Mouse (Mus musculus) cerebral cortex, adult 2 months (tissue): ENCODE results near the gene Cxcr5.

Source experiments
- WGBS: fragments of 180-500 bp; shearing (Covaris S2); methylation state at CpG from one replicate; pipeline ENCODE4 v1.1.7; 2018; 5-methylcytosine and 5-hydroxymethylcytosine counted together

Gene Cxcr5

DNA sequence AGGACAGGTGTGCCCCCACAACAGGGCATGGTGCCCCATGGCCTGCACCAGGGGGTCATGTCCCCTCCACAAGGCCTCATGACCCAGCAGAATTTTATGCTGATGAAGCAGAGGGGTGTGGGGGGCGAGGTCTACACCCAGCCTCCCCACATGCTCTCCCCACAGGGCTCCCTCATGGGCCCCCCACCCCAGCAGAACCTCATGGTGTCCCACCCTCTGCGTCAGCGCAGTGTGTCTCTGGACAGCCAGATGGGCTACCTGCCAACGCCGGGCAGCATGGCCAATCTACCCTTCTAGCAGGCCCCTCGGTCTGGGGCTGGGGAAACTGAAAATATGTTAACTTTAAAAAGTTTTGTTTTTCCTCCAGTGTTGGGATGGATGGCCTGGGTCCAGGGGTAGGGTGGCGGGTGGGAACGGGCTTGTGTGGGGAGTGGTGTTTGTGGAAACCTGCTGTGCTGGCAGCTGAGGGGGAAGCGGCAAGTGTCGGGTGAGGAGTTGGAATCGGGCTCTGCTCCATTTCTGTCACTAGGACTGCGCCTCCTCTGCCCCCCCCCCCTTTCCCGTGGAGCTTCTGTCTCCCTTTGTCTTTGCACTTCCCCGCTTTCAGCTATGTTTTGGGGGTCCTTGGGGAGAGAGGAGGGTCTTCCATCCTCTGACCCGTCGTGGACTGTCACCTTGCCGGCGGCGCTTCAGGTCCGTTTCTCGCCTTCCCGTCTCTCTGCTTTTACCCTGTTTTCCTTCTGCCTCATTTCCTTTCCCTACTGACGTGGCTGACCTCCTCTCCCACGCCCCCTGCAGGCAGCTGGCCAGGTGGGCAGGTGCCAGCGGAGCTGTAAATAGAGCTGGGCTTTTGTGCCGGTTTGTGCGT, 52.0 kb downstream of the Cxcr5 start:
- WGBS: 5% methylated on average over 26 of the region's 27 CpGs

DNA sequence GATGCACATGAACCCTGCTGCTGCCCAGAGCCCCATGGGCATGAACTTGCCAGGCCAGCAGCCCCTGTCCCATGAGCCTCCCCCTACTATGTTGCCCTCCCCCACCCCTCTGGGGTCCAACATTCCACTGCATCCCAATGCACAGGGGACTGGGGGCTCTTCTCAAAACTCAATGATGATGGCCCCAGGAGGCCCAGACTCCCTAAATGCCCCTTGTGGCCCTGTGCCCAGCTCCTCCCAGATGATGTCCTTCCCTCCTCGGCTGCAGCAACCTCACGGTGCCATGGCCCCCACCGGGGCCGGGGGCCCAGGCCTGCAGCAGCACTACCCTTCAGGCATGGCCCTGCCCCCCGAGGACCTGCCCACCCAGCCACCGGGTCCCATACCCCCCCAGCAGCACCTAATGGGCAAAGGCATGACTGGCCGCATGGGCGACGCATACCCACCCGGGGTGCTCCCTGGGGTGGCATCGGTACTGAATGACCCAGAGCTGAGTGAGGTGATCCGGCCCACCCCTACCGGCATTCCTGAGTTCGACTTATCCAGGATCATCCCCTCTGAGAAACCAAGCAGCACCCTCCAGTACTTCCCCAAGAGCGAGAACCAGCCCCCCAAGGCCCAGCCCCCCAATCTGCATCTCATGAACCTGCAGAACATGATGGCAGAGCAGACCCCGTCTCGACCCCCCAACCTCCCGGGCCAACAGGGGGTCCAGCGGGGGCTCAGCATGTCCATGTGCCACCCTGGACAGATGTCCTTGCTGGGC, 52.8 kb downstream of the Cxcr5 start:
- WGBS: 71% methylated on average over 19 of the region's 19 CpGs

DNA sequence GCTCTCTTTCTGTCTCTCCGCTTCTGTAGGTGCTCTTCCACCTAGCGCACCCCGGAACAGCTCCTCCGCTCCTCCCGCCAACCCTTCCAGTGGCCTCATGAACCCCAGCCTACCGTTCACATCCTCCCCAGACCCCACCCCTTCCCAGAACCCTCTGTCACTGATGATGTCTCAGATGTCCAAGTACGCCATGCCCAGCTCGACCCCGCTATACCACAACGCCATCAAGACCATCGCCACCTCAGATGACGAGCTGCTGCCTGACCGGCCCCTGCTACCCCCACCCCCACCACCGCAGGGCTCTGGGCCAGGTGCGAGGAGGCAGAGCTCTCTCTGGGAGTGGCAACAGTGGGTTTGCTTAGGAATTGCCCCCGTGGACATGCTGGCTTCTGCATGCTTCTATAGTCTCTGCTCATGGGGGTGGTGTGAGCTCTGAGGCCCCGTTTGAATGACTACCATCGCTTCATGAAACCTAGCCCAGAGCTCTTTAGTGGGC, 53.5 kb downstream of the Cxcr5 start:
- 83% methylated on average over 18 of the region's 18 CpGs for WGBS

DNA sequence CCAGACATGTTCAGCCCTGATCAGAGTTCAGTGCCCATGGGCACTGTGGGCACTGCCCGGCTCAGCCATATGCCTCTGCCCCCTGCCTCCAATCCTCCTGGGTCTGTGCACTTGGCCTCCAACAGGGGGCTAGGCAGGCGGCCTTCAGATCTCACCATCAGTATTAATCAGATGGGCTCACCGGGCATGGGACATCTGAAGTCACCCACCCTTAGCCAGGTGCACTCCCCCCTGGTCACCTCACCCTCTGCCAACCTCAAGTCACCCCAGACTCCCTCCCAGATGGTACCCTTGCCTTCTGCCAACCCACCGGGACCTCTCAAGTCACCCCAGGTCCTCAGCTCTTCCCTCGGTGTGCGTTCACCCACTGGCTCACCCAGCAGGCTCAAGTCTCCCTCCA, 54.3 kb downstream of the Cxcr5 start:
- 93% methylated on average over 6 of the region's 6 CpGs for WGBS

DNA sequence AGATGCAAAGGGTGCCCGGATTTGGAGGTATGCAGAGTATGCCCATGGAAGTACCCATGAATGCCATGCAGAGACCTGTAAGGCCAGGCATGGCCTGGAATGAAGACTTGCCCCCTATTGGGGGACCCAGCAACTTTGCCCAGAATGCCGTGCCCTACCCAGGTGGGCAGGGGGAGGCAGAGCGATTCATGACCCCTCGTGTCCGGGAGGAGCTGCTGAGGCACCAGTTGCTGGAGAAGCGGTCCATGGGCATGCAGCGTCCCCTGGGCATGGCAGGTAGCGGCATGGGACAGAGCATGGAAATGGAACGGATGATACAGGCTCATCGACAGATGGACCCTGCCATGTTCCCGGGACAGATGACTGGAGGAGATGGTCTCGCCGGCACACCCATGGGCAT, 55.1 kb downstream of the Cxcr5 start:
- 92% methylated on average over 13 of the region's 13 CpGs for WGBS

DNA sequence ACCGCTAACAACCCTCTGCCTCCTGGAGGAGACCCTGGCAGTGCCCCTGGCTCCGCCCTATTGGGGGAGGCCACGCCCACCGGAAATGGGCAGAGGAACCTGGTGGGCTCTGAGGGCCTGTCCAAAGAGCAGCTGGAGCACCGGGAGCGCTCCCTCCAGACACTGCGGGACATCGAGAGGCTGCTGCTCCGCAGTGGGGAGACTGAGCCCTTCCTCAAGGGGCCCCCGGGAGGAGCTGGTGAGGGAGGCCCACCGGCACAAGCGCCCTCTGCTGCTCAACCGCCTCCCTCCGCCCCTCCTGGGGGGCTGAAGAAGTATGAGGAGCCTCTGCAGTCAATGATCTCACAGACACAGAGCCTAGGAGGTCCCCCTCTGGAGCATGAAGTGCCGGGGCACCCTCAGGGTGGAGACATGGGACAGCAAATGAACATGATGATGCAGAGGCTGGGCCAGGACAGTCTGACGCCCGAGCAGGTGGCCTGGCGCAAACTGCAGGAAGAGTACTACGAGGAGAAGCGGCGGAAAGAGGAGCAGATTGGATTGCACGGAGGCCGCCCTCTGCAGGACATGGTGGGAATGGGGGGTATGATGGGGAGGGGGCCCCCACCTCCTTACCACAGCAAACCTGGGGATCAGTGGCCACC, 55.7 kb downstream of the Cxcr5 start:
- 63% methylated on average over 23 of the region's 23 CpGs for WGBS

DNA sequence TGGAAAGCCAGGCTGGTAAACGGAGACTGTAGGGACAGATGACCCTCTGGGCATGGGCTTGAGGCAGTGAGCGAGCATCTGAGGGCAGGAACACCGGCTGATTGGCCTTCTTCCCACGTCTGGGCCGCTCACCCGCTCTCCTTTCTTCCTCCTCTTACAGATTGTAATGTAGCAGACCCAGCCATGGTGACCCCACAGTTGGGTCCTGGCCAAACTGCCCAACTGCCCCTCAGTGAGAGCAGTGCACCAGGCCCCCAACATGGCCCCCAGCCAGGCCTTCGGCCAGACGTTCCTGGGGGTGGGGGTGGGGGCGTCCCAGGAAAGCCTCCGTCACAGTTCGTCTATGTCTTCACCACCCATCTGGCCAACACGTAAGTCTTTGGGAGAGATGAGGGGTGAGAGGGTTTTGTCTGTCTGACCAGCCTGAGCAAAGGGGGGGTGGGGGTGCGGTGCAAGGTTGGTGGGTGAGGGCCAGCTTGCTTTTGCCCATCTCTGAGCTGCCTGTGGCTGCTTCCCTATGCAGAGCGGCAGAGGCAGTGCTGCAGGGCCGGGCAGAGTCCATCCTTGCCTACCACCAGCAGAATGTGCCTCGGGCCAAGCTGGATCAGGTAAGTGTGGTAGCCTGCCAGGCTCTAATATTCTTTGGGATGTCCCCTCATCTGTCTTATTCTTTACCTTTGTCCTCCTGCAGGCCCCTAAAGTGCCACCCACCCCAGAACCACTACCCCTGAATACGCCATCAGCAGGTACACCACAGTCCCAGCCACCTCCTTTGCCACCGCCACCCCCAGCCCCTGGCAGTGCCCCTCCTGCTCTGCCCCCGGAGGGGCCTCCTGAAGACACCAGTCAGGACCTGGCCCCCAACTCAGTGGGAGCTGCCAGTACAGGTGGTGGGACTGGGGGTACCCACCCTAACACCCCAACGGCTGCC, 56.5 kb downstream of the Cxcr5 start:
- 68% methylated on average over 20 of the region's 20 CpGs for WGBS

DNA sequence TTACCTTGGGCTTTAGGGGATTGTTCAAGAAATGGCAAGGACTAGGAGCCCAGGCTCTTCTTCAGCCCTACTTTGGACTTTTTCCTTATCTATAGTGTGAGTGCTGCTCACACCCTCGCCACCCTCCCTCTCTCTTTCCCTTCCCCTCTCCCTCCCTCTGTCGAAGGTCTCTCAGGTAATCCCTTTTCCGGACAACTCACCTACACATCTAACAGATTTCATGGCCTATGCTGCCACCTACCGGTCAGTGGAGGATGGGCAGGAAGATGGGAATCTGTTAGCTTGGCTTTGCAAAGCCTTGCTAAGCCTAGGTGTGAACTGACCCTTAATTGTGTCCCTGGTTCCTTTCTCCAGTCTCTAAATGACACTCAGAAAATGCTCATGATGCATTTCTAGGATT, 59.7 kb downstream of the Cxcr5 start:
- 2% methylated on average over 4 of the region's 4 CpGs for WGBS

DNA sequence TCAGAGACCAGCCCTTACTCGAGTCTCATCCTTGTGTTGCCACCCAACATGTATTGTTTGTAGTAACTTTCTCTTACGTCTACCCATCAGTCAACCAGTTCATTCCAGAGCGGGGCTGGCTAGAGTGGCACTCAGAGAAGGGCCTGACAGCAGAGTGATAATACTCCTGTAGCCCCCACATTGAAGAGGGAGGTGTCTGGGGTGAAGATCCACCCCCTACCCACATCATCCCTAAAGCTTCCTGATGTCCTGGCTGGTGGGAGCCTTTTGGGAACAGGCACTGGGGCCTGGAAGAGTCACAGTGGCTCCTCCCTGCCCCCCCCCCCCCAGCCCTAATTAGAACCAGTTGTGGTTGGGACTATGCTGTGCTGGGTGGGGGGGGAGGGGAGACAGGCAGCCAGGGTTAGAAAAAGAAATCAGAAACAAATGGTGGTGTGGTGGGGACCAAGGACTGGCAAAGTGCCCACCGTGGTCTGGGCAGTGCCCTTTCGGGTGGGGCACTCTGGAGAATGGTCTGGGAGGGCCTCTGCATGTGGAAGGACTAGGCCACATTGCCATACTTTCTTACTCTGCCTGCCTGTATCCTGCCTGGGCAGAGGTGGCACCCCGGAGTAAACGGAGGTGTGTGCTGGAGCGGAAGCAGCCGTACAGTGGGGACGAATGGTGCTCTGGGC, 60.3 kb downstream of the Cxcr5 start:
- 48% methylated on average over 10 of the region's 10 CpGs for WGBS

DNA sequence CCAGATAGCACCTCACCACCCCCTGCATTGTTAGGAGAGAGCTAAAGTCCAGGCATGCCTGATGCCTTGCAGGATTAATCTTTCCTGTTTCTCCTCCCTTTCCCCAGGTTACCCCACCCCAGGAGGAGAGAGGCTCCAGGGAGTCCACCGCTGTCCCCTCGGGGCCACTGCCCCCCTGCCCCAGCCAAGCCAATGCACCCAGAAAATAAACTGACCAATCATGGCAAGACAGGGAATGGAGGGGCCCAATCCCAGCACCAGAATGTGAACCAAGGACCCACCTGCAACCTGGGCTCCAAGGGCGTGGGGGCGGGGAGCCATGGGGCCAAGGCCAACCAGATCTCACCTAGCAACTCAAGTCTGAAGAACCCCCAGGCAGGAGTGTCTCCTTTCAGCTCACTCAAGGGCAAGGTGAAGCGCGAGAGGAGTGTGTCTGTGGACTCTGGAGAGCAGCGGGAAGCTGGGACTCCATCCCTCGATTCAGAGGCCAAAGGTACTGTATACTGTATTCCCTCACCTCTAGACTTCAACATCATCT, 61.0 kb downstream of the Cxcr5 start:
- WGBS: 73% methylated on average over 8 of the region's 8 CpGs

DNA sequence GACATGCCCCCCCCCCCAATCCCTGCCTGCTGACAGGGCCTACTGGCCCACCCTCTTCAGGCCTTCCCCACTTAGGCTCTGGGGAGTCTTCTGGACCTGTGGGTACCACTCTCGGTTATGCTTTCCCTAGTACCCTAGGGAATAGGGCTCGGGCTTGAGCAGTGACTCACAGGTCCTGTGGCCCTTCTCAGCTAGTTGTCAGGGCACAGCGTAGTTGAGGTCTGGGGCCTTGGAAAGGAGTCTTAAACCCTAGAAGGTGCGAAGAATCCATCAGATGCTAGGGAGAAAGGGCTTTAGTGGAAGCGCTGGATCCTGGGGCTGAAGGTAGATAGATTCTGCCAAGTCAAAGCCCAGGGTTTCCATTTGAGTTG, 61.5 kb downstream of the Cxcr5 start:
- 55% methylated on average over 5 of the region's 5 CpGs for WGBS

DNA sequence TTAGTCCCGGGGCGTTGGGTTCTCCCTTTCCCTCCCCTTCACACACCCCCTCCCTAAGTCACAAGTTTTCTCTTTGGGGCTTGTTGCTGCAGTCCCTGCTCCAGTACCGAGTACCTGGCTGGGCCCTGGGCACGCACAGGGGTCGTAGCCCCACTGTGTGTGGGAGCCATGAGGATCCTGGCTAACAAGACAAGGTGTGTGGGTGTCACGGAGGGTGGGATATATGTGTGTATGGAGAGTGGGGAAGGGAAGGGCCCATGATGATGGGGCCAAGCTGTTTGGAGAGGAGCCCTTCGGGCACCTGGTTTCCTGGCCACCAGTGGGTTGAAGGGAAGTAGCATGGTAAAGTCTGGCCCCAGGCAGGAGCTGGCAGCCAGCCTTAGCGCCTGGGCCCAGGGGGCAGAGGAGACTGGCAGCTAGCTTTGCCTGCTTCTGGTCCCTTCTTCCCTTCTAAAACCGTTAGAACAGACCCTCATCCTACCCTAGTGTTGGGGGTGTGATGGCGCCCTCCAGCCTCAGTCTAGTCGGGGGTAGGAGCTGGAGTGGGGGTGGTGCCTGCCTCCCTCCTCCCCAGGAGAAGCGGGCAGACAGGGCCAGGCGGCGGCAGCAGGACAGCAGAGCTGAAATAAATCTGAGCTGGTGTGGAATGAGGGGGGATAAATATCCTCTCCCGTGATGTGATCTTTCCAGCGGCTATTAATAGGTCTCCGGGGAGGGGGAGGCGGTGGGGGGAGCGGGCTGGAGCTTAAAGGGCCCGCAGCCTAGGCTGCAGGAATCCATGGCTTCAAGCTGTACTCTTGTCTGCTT, 62.1 kb downstream of the Cxcr5 start:
- 16% methylated on average over 19 of the region's 20 CpGs for WGBS

DNA sequence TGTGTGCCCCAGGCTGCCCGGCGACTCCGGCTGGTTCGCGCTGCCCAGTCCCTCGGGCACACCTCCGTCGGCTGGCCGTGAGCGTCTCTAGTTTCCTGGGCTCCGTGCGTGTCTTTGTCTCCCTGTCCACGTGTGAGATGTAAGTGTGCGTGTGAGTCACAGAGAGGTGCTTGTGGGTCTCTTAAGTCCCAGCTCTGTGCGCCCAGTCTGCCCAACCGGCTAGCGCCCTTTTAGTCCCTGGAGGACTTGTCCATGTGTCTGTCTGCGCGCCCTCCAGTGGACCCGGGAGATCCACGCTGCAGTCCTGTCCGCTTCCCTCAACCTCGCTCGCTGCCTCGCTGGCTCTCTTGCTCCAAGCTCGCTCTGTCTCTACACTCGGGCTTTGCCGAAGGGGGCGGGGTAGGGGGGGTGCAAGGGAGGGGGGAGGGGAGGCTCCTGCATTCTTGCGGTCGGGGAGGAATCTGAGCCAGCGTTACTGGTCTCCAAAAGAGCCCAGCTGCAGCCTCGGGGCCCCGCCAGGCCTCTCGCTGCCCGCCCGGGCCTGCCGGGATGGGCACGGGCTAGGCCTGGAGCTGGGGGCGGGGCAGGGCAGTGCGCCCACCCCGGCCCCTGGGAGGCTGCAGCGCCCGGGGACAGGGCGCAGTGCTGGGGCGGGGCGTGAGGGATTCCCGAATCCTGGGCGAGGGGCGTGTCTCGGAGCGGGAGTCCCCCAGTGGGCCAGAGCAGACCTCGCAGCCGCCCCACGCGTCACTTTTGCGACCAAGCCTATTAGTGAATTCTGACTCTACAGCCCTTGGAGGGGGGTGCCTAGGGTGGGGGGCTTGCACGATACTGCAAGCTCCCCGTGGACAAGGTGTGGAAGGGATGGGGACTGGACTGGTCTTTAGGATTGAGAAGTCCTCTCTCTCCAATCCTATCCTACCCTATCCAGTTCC, 63.0 kb downstream of the Cxcr5 start:
- 6% methylated on average over 59 of the region's 59 CpGs for WGBS

DNA sequence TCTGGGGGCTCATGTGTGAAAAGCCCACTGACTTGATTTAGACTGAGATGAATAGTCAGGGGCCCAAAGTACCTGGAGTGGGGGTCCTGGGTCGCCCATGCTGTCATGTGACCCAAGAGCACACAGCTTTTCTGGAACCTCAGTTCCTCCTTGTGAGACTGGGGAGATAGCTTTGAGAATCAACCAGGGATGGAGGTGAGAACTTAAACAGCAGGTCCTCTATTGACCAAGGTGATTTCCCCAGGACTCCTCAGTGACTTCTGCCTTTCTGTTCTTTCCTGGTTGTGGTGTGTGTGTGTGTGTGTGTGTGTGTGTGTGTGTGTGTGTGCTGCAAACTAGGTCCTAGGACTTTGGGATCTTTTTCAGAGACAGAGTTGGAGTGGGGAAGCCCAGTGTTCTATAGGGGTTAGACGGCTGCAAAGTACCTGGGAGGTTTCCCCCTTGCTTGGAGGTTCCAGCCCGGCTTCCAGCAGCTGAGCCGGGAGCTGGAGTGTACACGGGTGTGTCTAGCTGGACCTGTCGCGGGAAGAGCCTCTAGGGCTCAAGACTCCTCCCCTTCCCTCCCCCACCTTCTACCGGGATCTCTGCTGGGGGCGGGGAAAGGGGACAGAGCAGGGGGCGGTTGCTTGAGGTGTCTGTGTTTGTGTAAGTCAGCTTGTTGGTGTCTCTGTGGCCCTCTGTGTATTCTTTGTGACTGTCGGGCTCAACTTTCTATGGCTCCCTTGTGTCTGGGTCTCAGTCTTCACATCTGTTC, 63.9 kb downstream of the Cxcr5 start:
- 10% methylated on average over 11 of the region's 11 CpGs for WGBS

DNA sequence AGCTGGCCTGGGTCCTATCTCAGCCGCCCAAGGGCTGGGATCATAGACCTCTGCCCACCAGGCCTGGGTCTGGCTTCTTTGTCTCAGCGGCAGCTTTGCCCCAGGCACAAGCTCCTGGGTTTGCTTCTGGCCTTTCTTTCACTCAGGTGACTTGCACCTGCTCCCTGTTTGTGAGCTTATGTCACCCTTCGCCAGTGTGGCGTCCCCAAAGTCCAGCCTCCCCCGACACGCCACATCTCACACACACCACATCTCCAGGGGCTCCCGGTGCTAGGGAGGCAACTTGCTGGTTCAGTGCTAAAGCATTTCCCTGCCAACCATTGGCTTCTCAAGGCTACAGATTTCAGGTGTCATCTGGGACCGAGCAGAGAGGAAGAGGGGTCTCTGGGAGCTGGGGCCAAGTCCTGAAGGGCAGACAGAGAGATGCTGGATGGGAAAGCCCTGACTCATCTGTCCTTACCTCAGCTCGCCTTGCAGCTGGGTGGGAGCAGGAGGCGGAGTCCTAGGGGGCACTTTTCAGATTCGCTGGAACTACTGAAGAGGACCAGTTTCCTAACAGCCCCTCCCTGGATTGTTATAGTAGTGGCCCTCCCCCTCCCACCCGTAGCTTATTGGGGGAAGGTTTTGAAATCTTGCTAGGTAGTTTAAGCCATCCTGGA, 64.7 kb downstream of the Cxcr5 start:
- WGBS: 76% methylated on average over 12 of the region's 12 CpGs

DNA sequence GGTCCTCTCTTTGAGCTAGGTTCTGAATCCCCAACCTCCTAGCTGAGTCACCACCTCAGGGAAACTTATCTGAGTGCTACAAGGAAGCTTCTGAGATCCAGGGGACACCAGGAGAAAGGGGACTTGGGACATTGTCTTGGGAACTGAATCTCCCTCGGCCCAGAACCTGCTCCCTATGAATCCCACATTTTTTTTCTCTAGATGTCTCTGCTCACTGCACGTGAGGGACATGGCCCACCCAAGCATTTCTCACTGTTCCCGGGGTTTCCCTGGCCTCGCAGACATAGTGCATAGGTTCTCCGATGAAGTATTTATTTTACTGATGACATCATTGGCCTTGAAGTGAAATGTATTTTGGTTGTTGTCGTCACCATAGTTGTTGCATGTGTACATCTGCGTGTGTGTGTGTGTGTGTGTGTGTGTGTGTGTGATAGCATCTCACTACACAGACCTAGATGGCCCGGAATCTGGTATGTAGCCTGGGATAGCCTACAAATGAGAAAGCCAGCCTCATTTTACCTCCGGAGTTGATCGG, 65.8 kb downstream of the Cxcr5 start:
- 89% methylated on average over 10 of the region's 10 CpGs for WGBS
